Mouse (Mus musculus) erythroblast, embryonic 14.5 days (primary cell): Measurements from ENCODE around the gene Cpxm2.

ENCODE experiments used
- GATA1 ChIP-seq: IDR thresholded peaks from 2 replicates; pipeline ENCODE4 v1.6.1; 2012; ENCODE audit warnings: low read length, inconsistent platforms, mixed read lengths
- TAL1 ChIP-seq: IDR thresholded peaks from 3 replicates; pipeline ENCODE4 v1.6.1; 2012; ENCODE audit warnings: low read length, inconsistent platforms, mixed read lengths

DNA sequence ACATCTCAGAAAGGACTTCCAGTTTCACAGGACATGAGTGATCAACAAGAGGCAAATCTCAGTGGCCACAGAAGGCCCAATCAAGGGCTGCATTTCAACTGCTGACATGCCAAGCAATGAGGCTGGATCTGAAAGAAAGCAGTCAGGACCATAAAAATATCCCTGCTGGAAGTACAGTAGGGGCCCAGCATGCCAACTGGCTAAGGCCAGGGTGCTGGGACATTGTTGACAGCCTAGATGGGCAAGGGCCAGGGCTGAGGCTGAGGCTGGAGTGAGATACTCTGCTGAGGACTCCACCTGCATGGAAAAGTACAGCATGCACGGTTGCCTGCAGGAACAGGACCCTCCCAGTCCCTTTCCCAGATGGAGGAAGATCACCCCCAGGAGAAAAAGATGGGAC is 42.0 kb upstream of the Cpxm2 start:
- TF ChIP-seq GATA1 (no peak), TAL1 (no peak)
